Mouse (Mus musculus): ENCODE measurements around the gene Ulk4.

The Ulk4 gene

GRCm38 (mm10) chr9:121299976-121300570 lies 23.1 kb upstream of the Ulk4 start:
- DNase-seq (ENCODE audit: low spot score in 2 of 2): no peak

- peak in 1 of 2 experiments; percentile 34 for DNase-seq (ENCODE audit: low spot score in 2 of 2)
Measured at GRCm38 (mm10) chr9:121299223-121299755, 22.3 kb upstream of the Ulk4 start.

- DNase-seq (ENCODE audit: low spot score in 2 of 2): peak; percentile 71 to 74
Measured at GRCm38 (mm10) chr9:121298411-121299091, 21.6 kb upstream of the Ulk4 start.

DNA sequence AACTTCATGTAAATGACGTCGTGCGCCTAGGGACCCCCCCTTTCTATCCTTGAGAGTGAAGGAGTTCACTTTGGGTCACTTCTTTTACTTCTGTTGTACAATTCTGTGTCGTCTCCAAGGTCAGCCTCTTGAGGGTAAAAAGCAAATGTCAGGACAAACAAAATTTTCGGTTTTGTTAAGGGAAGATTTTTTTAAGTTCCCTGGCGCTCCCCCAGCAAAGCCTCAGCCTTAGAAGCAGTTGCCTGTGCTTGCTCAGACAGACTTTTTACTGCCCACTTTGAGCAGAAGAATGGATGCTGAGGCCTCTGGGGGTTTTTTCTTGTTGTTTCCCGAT lies 21.0 kb upstream of the Ulk4 start:
- peak in 1 of 2 experiments; percentile 55 for DNase-seq (ENCODE audit: low spot score in 2 of 2)

DNA sequence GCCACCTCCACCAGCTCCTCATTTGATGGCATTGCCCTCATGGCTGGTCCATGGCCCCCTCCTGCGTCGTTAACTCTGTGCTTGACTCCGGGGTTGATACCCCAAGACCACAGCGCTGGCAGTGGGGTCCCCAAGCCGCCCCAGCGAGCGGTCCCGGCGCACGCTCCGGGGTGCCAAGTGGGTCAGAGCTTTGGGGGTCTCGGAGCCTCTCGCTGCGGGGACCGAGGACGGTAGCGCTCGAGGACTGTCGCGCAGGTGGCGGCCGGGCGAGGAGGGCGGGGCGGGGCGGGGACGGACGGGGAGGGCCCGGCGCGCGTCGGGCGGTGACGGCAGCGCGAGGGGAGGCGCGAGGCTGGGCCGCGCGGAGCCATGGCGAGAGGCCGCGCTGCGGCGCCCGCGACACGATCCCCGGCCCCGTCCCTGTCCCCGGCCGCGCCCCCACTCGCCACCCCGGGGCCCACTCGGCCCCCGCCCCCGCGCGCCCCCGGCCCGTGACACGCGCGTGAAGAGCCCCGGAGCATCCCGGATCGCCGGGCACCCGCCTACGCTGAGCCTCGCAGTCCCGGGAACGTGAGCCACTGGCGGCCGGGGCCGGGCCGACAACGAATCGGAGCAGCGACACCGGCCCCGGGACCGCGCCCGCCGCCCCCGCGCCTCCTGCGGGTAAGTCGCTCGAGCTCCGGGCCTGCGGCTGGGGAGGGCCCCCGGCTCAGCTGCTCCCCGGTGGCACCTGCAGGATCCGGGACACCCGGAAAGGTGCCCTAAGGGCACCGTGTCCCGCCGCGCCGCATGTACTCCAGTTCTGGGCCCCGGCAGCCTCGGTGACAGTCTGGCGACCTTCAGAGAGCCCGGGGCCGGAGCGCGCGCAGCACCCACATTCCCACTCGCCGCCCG lies 20.4 kb upstream of the Ulk4 start, which contains the start of gene Trak1:
Gene Trak1 (plus strand): TSS at position 332 of the 894 bp plus-strand sequence.
- peak; percentile 64 to 65 for DNase-seq (ENCODE audit: low spot score in 2 of 2)

GRCm38 (mm10) chr9:121295221-121295620 lies 18.2 kb upstream of the Ulk4 start:
- no peak for DNase-seq (ENCODE audit: low spot score in 2 of 2)

GRCm38 (mm10) chr9:121293187-121293586 lies 16.2 kb upstream of the Ulk4 start:
- no peak for DNase-seq (ENCODE audit: low spot score in 2 of 2)

- DNase-seq (ENCODE audit: low spot score in 2 of 2): no peak
Measured at GRCm38 (mm10) chr9:121291275-121291674, 14.3 kb upstream of the Ulk4 start.

- DNase-seq (ENCODE audit: low spot score in 2 of 2): no peak
Measured at GRCm38 (mm10) chr9:121286325-121286901, 9.4 kb upstream of the Ulk4 start.

DNA sequence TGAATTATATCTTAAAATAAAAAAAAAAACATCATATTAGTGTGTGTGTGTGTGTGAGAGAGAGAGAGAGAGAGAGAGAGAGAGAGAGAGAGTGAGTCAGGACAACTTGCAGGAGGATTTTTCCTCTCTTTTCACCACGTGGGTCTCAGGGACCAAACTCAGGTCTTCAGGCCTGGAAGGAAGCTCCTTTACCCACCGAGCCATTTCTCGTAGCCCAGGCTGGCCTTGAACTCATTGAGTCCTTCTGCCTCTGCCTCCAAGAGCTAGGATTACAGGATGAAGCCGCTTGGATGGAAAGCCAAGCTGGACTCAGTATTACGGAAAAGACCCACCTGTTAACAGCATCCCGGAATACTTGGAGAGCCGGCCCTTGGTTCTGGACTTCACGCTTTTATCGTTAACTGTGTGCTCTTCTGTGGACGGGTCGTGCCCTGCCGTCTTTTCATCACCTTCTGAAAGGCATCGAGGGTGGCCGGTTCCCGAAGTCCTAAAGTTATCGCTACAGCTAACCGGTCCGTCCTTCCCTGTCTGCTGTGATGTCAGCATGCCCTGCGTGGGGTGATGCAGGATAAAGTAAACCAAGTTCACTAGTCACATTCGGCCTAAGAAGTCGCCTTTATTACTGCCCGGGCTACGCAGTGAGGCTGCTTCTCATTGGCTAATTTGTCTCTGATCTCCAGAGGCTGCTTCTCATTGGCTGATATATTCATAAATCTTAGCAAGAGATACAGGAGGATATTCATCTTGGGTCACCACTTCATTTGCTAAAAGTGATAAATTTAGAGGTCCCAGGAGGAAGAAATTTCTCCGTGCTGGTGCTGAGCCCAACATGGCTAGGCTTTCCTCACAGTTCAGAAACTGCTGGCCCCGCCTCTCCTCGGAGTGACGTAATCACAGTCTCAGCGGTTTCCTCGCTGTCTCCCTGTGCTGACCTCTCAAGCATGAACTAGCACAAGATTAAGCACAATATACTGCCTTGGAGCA lies 8.6 kb upstream of the Ulk4 start:
- peak; percentile 66 for DNase-seq (ENCODE audit: low spot score in 2 of 2)

- no peak for DNase-seq (ENCODE audit: low spot score in 2 of 2)
Measured at GRCm38 (mm10) chr9:121284422-121284821, 7.4 kb upstream of the Ulk4 start.

- no peak for DNase-seq (ENCODE audit: low spot score in 2 of 2)
Measured at GRCm38 (mm10) chr9:121283620-121284185, 6.7 kb upstream of the Ulk4 start.

- DNase-seq (ENCODE audit: low spot score in 2 of 2): no peak
Measured at GRCm38 (mm10) chr9:121281891-121282290, 4.9 kb upstream of the Ulk4 start.

GRCm38 (mm10) chr9:121279216-121279615 lies 2.2 kb upstream of the Ulk4 start:
- no peak for DNase-seq (ENCODE audit: low spot score in 2 of 2)

GRCm38 (mm10) chr9:121276745-121277117 lies 266 bp downstream of the Ulk4 start:
- no peak for DNase-seq (ENCODE audit: low spot score in 2 of 2)

GRCm38 (mm10) chr9:121271561-121271960 lies 5.4 kb downstream of the Ulk4 start:
- DNase-seq (ENCODE audit: low spot score in 2 of 2): no peak

GRCm38 (mm10) chr9:121271149-121271548 lies 5.8 kb downstream of the Ulk4 start:
- DNase-seq (ENCODE audit: low spot score in 2 of 2): no peak

- no peak for DNase-seq (ENCODE audit: low spot score in 2 of 2)
Measured at GRCm38 (mm10) chr9:121265307-121265706, 11.7 kb downstream of the Ulk4 start.

DNA sequence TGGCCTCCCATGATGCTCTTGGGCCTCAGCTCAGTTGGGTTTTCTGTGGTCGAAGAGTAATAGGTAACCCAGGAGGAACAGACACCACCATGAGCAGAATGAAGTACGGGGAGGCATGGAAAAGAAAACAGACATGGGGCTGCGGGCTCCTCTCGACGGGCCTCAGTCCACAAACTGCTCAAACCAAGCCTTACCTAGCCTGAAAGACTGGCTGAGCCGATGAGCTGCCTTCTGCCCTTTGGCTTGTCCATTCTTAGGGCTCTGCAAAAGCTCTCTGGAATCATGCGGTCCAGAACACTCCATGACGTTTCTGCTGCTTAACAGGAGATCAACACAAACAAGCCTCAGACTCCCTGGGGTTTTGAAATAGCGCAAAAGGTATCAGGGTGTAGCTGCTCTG lies 19.9 kb downstream of the Ulk4 start:
- no peak for DNase-seq (ENCODE audit: low spot score in 2 of 2)

- no peak for DNase-seq (ENCODE audit: low spot score in 2 of 2)
Measured at GRCm38 (mm10) chr9:121254761-121255160, 22.2 kb downstream of the Ulk4 start.
